Mouse (Mus musculus) right cerebral cortex, postnatal 25 days (tissue): ENCODE results near the gene Defb28.

Experiments used
- DNase-seq: peaks from one replicate; pipeline ENCODE4 v3.0.0; 2022

Gene Defb28

DNA sequence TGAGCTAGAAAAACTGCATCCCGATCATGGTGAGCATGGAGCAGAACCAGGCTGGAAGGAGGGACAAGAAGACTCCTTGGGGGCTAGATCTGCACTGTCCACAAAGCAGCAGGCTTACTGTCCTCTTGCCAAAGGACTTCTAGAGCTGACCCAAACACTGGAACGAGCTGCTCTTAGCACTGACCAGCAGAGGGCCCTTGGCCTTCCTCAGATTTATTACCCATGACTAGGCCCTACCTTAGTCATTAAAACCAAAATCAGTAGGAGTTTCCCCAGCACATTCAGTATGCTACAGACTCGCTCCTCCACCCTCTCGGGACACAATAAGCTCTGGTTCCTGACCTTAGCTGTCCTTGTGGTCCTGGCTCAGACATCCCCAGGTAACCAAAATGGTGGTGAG is at the start of gene Defb28:
Gene Defb28 (plus strand): TSS at position 275 of the 400 bp plus-strand sequence.
- DNase-seq = no peak

GRCm38 (mm10) chr2:152470973-152471372 is 47.1 kb upstream of the Defb28 start:
- peak; percentile 12 for DNase-seq

DNA sequence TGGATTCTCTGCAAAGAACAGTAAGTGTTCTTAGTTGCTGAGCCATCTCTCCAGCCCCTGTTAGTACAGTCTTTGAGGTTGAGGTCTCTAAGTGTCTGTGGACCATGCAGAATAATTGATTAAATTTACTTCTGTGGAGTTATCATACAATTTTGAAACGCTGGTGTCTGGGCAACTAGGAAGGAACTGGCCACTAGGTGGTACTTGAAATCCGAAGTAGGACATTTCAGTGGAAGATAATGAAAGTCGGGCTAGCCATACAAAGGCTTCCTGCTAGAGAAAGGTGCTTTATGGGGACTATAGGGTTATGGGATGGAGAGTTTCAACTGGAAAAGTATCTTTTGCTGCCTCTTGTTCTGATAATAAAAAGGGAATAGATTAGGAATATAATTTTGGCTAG is 45.6 kb upstream of the Defb28 start:
- DNase-seq = no peak

DNA sequence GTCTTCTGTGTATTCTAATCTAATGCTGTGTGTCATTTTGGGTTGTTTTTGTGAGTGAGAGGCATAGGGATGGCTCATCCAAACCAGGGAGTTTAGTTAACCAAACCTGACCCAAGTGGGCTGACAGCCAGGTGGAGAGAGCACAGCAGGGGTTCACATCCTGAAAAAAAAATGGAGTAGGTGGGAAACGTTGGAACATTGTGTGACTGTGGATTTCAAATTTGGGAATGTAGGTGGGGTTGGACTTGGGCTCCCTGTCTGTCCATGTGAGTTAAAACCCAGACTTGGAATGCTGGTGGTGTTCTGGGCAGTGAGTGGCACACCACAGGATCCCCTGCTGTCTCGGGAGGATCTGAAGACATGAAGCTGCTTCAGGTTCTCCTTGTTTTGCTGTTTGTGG is 41.3 kb upstream of the Defb28 start, which contains the start of gene Defb20:
Gene Defb20 (plus strand): TSS at position 301 of the 400 bp plus-strand sequence.
- DNase-seq = no peak

DNA sequence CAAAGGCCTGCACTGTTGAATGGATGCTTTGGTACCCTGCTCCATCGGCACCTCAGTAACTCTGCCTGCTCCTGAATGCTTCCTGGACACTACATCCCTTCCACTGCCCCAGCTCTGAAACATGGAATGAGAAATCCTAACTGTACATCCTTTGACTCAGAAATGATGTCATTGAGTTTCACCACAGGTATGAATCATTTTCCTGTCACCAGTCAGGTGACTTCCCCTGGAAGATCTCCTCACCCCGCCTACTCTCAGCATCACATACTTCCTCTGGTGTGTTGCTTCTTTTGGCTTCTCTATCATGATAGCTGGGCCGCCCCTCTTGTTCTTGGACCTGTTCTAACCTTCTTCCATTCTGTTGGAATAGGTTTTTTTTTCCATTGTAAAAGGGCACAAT is 37.2 kb upstream of the Defb28 start:
- DNase-seq = no peak

- DNase-seq = no peak
Observed at GRCm38 (mm10) chr2:152481726-152482125, 36.3 kb upstream of the Defb28 start.

DNA sequence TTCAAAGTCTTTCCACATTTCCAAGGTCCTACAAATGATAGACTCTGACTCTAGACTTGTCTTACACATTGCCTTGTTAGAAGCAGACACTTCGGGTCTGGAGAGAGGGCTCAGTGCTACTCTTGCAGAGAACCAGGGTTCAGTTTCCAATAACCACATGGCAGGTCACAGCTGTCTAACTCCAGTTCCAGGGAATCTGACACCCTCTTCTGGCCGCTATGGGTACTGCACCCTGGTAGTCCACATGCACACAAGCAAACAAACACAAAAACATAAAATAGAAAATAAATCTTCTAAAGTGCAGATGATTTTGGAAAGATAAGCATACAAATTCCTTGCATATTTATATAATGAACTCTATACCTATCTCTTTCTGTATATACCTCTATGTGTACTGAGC is 31.0 kb upstream of the Defb28 start:
- DNase-seq = no peak

GRCm38 (mm10) chr2:152490038-152490437 is 28.0 kb upstream of the Defb28 start, which contains the start of gene Defb22:
Defb22 (minus strand) TSS chr2:152490138.
- no peak for DNase-seq

DNA sequence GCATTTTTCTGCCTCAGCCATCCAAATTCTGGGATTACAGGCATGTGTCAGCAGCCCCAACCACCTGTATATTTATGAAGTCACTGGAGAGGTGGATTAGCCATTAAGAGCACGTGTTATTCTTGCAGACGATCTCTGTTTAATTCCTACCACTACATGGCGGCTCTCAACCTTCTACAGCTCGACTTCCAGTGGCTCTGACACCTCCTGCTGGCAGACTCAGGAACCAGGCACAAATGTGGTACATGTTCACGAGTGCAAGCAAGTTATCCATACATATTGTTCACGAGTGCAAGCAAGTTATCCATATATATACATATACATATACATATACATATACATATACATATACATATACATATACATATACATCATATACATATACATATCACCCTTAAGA is 24.9 kb upstream of the Defb28 start:
- DNase-seq = no peak

- no peak for DNase-seq
Observed at GRCm38 (mm10) chr2:152498020-152498419, 20.0 kb upstream of the Defb28 start.

- no peak for DNase-seq
Observed at GRCm38 (mm10) chr2:152500204-152500862, 17.7 kb upstream of the Defb28 start.

- DNase-seq = no peak
Observed at GRCm38 (mm10) chr2:152500863-152501229, 17.2 kb upstream of the Defb28 start.

- DNase-seq = no peak
Observed at GRCm38 (mm10) chr2:152503950-152504349, 14.1 kb upstream of the Defb28 start.

GRCm38 (mm10) chr2:152511592-152511991 is 6.5 kb upstream of the Defb28 start, which contains the start of gene Defb26:
Defb26 (minus strand) TSS chr2:152511692.
- no peak for DNase-seq

DNA sequence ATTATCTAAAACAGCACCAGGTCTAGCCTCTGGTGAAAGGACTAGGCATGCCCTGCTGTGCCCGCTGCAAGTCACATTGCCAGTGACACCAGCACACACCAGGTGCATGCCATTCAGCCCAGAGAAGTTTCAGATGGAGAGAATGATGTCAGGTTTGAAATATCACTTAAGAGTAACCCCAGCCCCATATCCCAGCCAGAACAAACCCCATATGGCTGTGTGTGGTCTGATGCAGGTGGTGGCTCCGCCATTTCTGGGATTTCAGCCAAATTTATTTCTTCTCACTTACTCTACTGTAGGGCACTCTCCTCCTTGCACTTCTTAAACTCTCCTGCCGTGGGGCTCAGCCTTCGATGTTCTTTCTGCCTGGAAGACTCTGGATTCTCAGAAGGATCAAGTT is 2.0 kb upstream of the Defb28 start:
- DNase-seq = no peak

DNA sequence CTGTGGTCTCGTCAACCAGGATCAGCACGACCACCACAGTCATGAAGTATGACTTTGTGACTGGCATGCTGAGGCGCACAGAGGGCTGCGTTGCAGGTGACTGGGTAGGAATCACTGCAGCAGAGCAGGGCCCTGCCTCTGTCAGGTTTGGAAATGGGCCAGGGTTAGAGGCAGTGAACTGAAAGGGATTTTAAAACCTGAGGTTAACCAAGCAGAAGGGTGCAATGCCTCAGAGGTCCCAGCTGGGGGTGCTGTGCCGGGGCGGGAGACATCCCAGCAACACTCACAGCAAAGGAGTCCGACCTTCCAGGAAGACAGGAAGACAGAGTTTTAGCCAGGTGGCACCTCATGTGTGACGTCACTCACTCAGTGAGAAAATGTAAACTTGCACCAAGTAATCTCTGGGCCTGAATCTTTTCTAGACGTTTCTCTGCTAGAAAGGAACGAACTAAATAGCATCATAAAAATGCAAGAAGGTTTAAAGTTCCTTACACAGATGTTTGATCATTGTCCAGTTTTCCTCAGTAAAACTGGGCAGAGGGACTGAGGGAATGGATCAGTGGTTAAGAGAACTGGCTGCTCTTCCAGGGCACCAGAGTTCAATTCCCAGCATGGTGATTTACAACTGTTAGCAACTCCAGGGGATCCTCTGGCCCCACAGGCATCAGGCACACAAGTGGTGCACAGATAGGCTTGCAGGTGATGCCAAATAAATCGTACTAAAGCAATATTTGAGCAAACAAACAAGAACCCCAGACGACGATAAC is 22.1 kb downstream of the Defb28 start, which contains the start of gene Defb29:
Gene Defb29 (minus strand): TSS at position 155 of the 767 bp plus-strand sequence.
- DNase-seq = no peak

GRCm38 (mm10) chr2:152541979-152542378 is 23.9 kb downstream of the Defb28 start:
- no peak for DNase-seq

- no peak for DNase-seq
Observed at GRCm38 (mm10) chr2:152542897-152543296, 24.8 kb downstream of the Defb28 start.

DNA sequence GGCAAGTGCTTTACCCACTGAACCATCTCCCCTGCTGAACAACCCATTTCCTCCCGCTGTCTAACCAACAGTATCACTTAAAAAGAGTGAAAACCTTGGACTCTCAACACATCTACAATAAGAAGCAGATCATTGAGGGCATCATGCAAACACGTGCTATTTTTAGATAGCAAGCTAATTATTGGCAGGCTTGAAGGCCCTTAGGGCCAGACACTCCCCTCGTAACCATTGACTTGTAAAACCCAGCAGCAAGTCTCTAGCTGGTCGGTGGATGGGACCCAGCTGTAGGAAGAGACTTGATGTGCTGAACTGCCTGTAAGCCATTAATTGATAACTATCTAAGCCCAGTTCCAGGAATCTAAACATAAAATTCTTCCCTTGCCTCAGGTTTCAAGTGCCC is 25.4 kb downstream of the Defb28 start:
- DNase-seq = no peak

DNA sequence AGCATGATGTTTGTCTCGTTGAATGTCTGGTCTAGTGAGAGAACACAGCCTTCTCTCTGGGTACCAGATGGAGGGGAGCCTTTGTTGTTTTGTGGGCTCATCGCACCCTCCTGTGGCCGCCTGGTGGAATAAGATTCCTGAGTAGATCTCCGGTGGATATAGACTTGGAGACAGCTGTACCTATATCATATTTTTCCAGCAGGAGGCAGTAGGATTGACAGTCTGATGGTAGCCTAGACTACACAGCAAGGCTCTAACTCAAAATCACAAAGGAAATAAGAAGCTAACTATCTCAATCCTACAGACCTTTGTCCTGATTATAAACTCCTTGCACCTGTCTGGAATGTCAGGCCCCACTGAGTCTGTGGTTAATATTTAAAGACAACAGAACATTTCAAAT is 26.6 kb downstream of the Defb28 start:
- DNase-seq = peak; percentile 52

GRCm38 (mm10) chr2:152548124-152548523 is 30.1 kb downstream of the Defb28 start:
- DNase-seq = no peak

DNA sequence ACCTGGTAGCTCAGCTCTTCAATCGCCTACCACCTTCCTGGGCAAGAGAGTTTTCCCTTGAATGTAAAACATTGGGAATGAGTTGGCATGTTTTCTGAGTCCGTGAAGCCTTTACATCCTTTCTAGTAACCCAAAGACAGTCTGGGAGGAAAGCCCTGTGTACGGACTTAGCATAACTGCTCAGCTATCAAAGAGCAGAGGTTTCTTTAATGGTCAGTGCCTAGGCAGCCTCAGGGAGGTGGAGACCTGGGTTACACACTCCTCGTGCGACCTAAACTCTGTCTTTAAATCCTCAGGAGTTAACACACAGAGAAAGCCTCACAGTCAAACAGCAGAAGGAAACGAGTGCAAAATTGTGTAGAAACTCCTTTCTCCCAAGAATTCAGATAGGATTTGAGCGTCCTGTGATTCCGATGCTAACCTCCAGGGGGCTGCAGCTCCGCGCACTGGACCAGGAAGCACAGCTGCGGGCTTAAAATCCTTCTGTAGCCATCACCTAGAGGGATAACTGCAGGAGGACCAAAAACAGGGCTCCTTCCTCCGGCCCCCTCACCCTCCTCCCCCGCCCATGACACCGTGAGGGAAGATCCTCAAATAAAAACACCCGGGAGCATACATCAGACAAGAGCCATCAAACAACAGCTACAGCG is 35.8 kb downstream of the Defb28 start:
- DNase-seq = peak; percentile 44

GRCm38 (mm10) chr2:152556655-152557054 is 38.6 kb downstream of the Defb28 start:
- no peak for DNase-seq

DNA sequence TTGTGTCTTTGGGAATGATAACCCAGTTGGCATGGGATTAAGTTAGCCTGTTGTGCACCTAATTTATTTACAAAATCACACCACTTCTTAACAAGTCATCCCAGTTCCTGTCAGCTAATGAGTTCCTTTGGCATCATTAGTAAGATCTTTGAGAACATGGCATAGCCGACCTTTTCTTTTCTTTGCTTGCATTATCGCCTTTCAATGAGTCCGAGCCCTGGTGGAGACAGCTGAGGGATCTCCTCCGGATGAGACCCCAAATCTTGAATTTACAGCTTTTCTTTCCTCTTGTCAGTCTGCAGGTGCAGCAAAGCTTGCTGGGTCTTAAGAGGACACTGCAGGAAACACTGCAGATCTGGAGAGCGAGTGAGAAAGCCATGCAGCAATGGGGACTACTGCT is 51.0 kb downstream of the Defb28 start, which contains the start of gene Gm17416:
Gene Gm17416 (plus strand): TSS at position 301 of the 400 bp plus-strand sequence.
- no peak for DNase-seq
